Mouse (Mus musculus) midbrain, embryonic 10.5 days (tissue): ENCODE measurements around the gene Hus1b. TPM values are rescaled to one million over a fixed set of nuclear protein-coding genes. Genes with fewer than 3 reads are reported as not detected.

Experiments used
- DNase-seq: peaks from one replicate; pipeline ENCODE4 v3.0.0-alpha.2; 2017; ENCODE audit warnings: low spot score
- H3K27ac ChIP-seq: fragments of 300-500 bp; sonication (generic); replicated peaks from 2 replicates; pipeline ENCODE4 v1.5.1; 2016; ENCODE audit warnings: mild to moderate bottlenecking
- H3K27me3 ChIP-seq: fragments of 300-500 bp; sonication (generic); 2 replicates; pipeline ENCODE4 v1.6.1; 2016; ENCODE audit warnings: low read depth, mild to moderate bottlenecking; ENCODE audit not compliant: poor library complexity, severe bottlenecking
- H3K36me3 ChIP-seq: fragments of 300-500 bp; sonication (generic); 2 replicates; pipeline ENCODE4 v1.6.1; 2016; ENCODE audit warnings: mild to moderate bottlenecking, moderate library complexity
- H3K4me1 ChIP-seq: fragments of 300-500 bp; sonication (generic); 2 replicates; pipeline ENCODE4 v1.6.1; 2016
- H3K4me3 ChIP-seq: fragments of 300-500 bp; sonication (generic); 2 replicates; pipeline ENCODE4 v1.5.1; 2016; ENCODE audit warnings: mild to moderate bottlenecking, moderate library complexity
- H3K9me3 ChIP-seq: fragments of 300-500 bp; sonication (generic); replicated peaks from 2 replicates; pipeline ENCODE4 v1.6.1; 2016; ENCODE audit warnings: mild to moderate bottlenecking
- WGBS: fragments of 180-500 bp; shearing (Covaris S2); methylation state at CpG from one replicate; pipeline ENCODE4 v1.1.7; 2016; 5-methylcytosine and 5-hydroxymethylcytosine counted together
- polyA plus RNA-seq: library from polyadenylated mRNA; unstranded; fragments of >200 nt; fragmentation: Nextera tagmentation; extraction: Ambion mirVana; gene quantifications from 2 replicates; pipeline ENCODE4 v1.2.1, GENCODE M21; 2016

Gene Hus1b
- 0.10 TPM in 1 of 2 replicates, not detected in the other for polyA plus RNA-seq

GRCm38 (mm10) chr13:30947540-30947939 is at the start of gene Hus1b:
Gene Hus1b (minus strand): TSS chr13:30947759.
- Histone ChIP-seq H3K4me1 (0 out of 2 replicates have a peak, but pooled peaks cover 5% of the 10 kb centered on the region), H3K27ac (no peak within 1 kb of the TSS), H3K27me3 (no peaks in the 10 kb centered on the region), H3K36me3 (peaks cover 12% of the 10 kb centered on the region), H3K9me3 (no peaks in the 10 kb centered on the region), H3K4me3 (no peak within 1 kb of the TSS)
- 93% methylated on average over 11 of the region's 11 CpGs for WGBS
- DNase-seq = no peak

- Histone ChIP-seq H3K4me1 (no peaks in the 10 kb centered on the region), H3K27ac (no peak overlapping the region), H3K36me3 (no peaks in the 10 kb centered on the region), H3K4me3 (no peak overlapping the region), H3K9me3 (no peaks in the 10 kb centered on the region), H3K27me3 (peaks cover 8% of the 10 kb centered on the region; the same call in 1 of the 2 replicates)
- no peak for DNase-seq
- WGBS = 78% methylated on average over 6 of the region's 6 CpGs
These were observed 46.8 kb upstream of the Hus1b start for GRCm38 (mm10) chr13:30994249-30994858.

GRCm38 (mm10) chr13:30993819-30994218 is 46.3 kb upstream of the Hus1b start:
- H3K27me3 ChIP-seq = peaks cover 8% of the 10 kb centered on the region; the same call in 1 of the 2 replicates
- WGBS = 26% methylated on average over 3 of the region's 3 CpGs
- H3K4me3 ChIP-seq = no peak overlapping the region
- DNase-seq = peak; percentile 52
- no peak overlapping the region for H3K27ac ChIP-seq
- H3K36me3 ChIP-seq = no peaks in the 10 kb centered on the region
- no peaks in the 10 kb centered on the region for H3K9me3 ChIP-seq
- H3K4me1 ChIP-seq = no peaks in the 10 kb centered on the region

GRCm38 (mm10) chr13:30990233-30990632 is 42.7 kb upstream of the Hus1b start:
- Histone ChIP-seq H3K9me3 (no peaks in the 10 kb centered on the region), H3K27me3 (peaks cover 34% of the 10 kb centered on the region), H3K27ac (no peak overlapping the region), H3K4me1 (peaks cover 11% of the 10 kb centered on the region), H3K36me3 (no peaks in the 10 kb centered on the region), H3K4me3 (no peak overlapping the region)
- 82% methylated on average over 9 of the region's 9 CpGs for WGBS
- DNase-seq = no peak

- Histone ChIP-seq H3K9me3 (no peaks in the 10 kb centered on the region), H3K4me3 (no peak overlapping the region), H3K27me3 (peaks cover 40% of the 10 kb centered on the region), H3K27ac (no peak overlapping the region), H3K36me3 (no peaks in the 10 kb centered on the region), H3K4me1 (peaks cover 13% of the 10 kb centered on the region)
- WGBS = 85% methylated on average over 10 of the region's 10 CpGs
- DNase-seq = no peak
These were observed 42.2 kb upstream of the Hus1b start for GRCm38 (mm10) chr13:30989710-30990109.

GRCm38 (mm10) chr13:30987686-30988085 is 40.1 kb upstream of the Hus1b start:
- Histone ChIP-seq H3K4me1 (peaks cover 13% of the 10 kb centered on the region), H3K27me3 (peaks cover 43% of the 10 kb centered on the region), H3K9me3 (no peaks in the 10 kb centered on the region), H3K36me3 (no peaks in the 10 kb centered on the region), H3K4me3 (no peak overlapping the region), H3K27ac (no peak overlapping the region)
- WGBS = 89% methylated on average over 2 of the region's 2 CpGs
- DNase-seq = no peak

GRCm38 (mm10) chr13:30986934-30987455 is 39.4 kb upstream of the Hus1b start:
- no peak for DNase-seq
- Histone ChIP-seq H3K4me1 (peaks cover 13% of the 10 kb centered on the region), H3K27ac (no peak overlapping the region), H3K9me3 (no peaks in the 10 kb centered on the region), H3K27me3 (peaks cover 42% of the 10 kb centered on the region), H3K36me3 (no peaks in the 10 kb centered on the region), H3K4me3 (no peak overlapping the region)
- 74% methylated on average over 10 of the region's 10 CpGs for WGBS

- peak overlapping the region; percentile 38; the same call in 1 of the 2 replicates for H3K27ac ChIP-seq
- 16% methylated on average over 27 of the region's 27 CpGs for WGBS
- H3K4me3 ChIP-seq = peak overlapping the region; percentile 50
- peaks cover 38% of the 10 kb centered on the region for H3K27me3 ChIP-seq
- DNase-seq = peak; percentile 63
- no peaks in the 10 kb centered on the region for H3K36me3 ChIP-seq
- no peaks in the 10 kb centered on the region for H3K9me3 ChIP-seq
- peaks cover 13% of the 10 kb centered on the region for H3K4me1 ChIP-seq
These were observed 38.3 kb upstream of the Hus1b start for GRCm38 (mm10) chr13:30985598-30986466.

GRCm38 (mm10) chr13:30985275-30985597 is 37.7 kb upstream of the Hus1b start:
- DNase-seq = no peak
- peaks cover 13% of the 10 kb centered on the region for H3K4me1 ChIP-seq
- H3K27ac ChIP-seq = peak overlapping the region; percentile 38; the same call in 1 of the 2 replicates
- H3K36me3 ChIP-seq = no peaks in the 10 kb centered on the region
- H3K4me3 ChIP-seq = peak overlapping the region; percentile 50
- H3K9me3 ChIP-seq = no peaks in the 10 kb centered on the region
- peaks cover 38% of the 10 kb centered on the region for H3K27me3 ChIP-seq
- WGBS = 25% methylated on average over 13 of the region's 13 CpGs

- 59% methylated on average over 1 of the region's 1 CpGs for WGBS
- Histone ChIP-seq H3K9me3 (no peaks in the 10 kb centered on the region), H3K4me3 (no peak overlapping the region), H3K4me1 (peaks cover 13% of the 10 kb centered on the region), H3K36me3 (no peaks in the 10 kb centered on the region), H3K27ac (no peak overlapping the region), H3K27me3 (peaks cover 26% of the 10 kb centered on the region)
- no peak for DNase-seq
These were observed 34.1 kb upstream of the Hus1b start for GRCm38 (mm10) chr13:30981666-30982065.

- no peak for DNase-seq
- Histone ChIP-seq H3K27ac (no peak overlapping the region), H3K9me3 (no peaks in the 10 kb centered on the region), H3K27me3 (no peaks in the 10 kb centered on the region), H3K4me3 (no peak overlapping the region), H3K4me1 (peaks cover 9% of the 10 kb centered on the region), H3K36me3 (no peaks in the 10 kb centered on the region)
- 74% methylated on average over 4 of the region's 4 CpGs for WGBS
These were observed 30.7 kb upstream of the Hus1b start for GRCm38 (mm10) chr13:30978224-30978623.

- Histone ChIP-seq H3K4me1 (peaks cover 16% of the 10 kb centered on the region), H3K4me3 (no peak overlapping the region), H3K27ac (no peak overlapping the region), H3K27me3 (no peaks in the 10 kb centered on the region), H3K9me3 (no peaks in the 10 kb centered on the region), H3K36me3 (no peaks in the 10 kb centered on the region)
- WGBS = 66% methylated on average over 8 of the region's 8 CpGs
- no peak for DNase-seq
These were observed 29.1 kb upstream of the Hus1b start for GRCm38 (mm10) chr13:30976536-30977084.
